Mouse (Mus musculus): ENCODE measurements around the gene Kcnq1.
A peak's percentile ranks its signal among the peaks of the same experiment; 100 is the strongest.

Gene Kcnq1

GRCm38 (mm10) chr7:143180761-143181160 lies 74.6 kb downstream of the Kcnq1 start:
- DNase-seq (ENCODE audit: extremely low spot score, low spot score): no peak

- DNase-seq (ENCODE audit: extremely low spot score, low spot score): no peak
These were observed 75.1 kb downstream of the Kcnq1 start for GRCm38 (mm10) chr7:143181311-143181710.

- no peak for DNase-seq (ENCODE audit: extremely low spot score, low spot score)
These were observed 79.3 kb downstream of the Kcnq1 start for GRCm38 (mm10) chr7:143185506-143185905.

- DNase-seq (ENCODE audit: extremely low spot score, low spot score): no peak
These were observed 80.2 kb downstream of the Kcnq1 start for GRCm38 (mm10) chr7:143186378-143186777.

- no peak for DNase-seq (ENCODE audit: extremely low spot score, low spot score)
These were observed 81.0 kb downstream of the Kcnq1 start for GRCm38 (mm10) chr7:143187181-143187580.

- no peak for DNase-seq (ENCODE audit: extremely low spot score, low spot score)
These were observed 82.4 kb downstream of the Kcnq1 start for GRCm38 (mm10) chr7:143188589-143188988.

- DNase-seq (ENCODE audit: extremely low spot score, low spot score): peak; percentile 9
These were observed 84.0 kb downstream of the Kcnq1 start for GRCm38 (mm10) chr7:143189965-143190722.

- DNase-seq (ENCODE audit: extremely low spot score, low spot score): peak; percentile 9
These were observed 84.7 kb downstream of the Kcnq1 start for GRCm38 (mm10) chr7:143190911-143191310.

GRCm38 (mm10) chr7:143192392-143192791 lies 86.2 kb downstream of the Kcnq1 start:
- DNase-seq (ENCODE audit: extremely low spot score, low spot score): no peak

- peak; percentile 9 for DNase-seq (ENCODE audit: extremely low spot score, low spot score)
These were observed 87.9 kb downstream of the Kcnq1 start for GRCm38 (mm10) chr7:143194064-143194463.

GRCm38 (mm10) chr7:143197951-143198440 lies 91.8 kb downstream of the Kcnq1 start:
- peak; percentile 11 for DNase-seq (ENCODE audit: extremely low spot score, low spot score)

- peak; percentile 11 for DNase-seq (ENCODE audit: extremely low spot score, low spot score)
These were observed 92.3 kb downstream of the Kcnq1 start for GRCm38 (mm10) chr7:143198443-143198842.

GRCm38 (mm10) chr7:143201255-143201654 lies 95.1 kb downstream of the Kcnq1 start:
- DNase-seq (ENCODE audit: extremely low spot score, low spot score): no peak

GRCm38 (mm10) chr7:143203897-143204296 lies 97.7 kb downstream of the Kcnq1 start:
- DNase-seq (ENCODE audit: extremely low spot score, low spot score): no peak

GRCm38 (mm10) chr7:143207044-143207443 lies 100.9 kb downstream of the Kcnq1 start:
- no peak for DNase-seq (ENCODE audit: extremely low spot score, low spot score)

GRCm38 (mm10) chr7:143210796-143211195 lies 104.6 kb downstream of the Kcnq1 start:
- DNase-seq (ENCODE audit: extremely low spot score, low spot score): no peak

- no peak for DNase-seq (ENCODE audit: extremely low spot score, low spot score)
These were observed 145.0 kb downstream of the Kcnq1 start for GRCm38 (mm10) chr7:143251206-143251605.

GRCm38 (mm10) chr7:143253126-143253871 lies 147.1 kb downstream of the Kcnq1 start:
- DNase-seq (ENCODE audit: extremely low spot score, low spot score): no peak

GRCm38 (mm10) chr7:143254901-143255300 lies 148.7 kb downstream of the Kcnq1 start:
- no peak for DNase-seq (ENCODE audit: extremely low spot score, low spot score)

- no peak for DNase-seq (ENCODE audit: extremely low spot score, low spot score)
These were observed 155.1 kb downstream of the Kcnq1 start for GRCm38 (mm10) chr7:143261246-143261645.

- DNase-seq (ENCODE audit: extremely low spot score, low spot score): peak; percentile 13
These were observed 157.4 kb downstream of the Kcnq1 start for GRCm38 (mm10) chr7:143263557-143263956.

- no peak for DNase-seq (ENCODE audit: extremely low spot score, low spot score)
These were observed 157.8 kb downstream of the Kcnq1 start for GRCm38 (mm10) chr7:143263966-143264365.

All from neural tube, embryonic 10.5 days (tissue).